Mouse (Mus musculus): ENCODE measurements at regions not wholly inside any gene's neighbourhood (a gene's known extent, or its start where the extent isn't known, plus 50 kb on each side); places are given as distances from the start of the nearest gene placed in this dataset.

GRCm38 (mm10) chr4:99527441-99527840, 128.7 kb upstream of the Foxd3 start:
- Histone ChIP-seq H3K9ac (ENCODE audit: low read depth, low read length) (no peak overlapping the region), H3K4me1 (replicated peaks; ENCODE audit: control insufficient read depth, insufficient read depth, low read length) (no peaks in the 10 kb centered on the region), H3K9me3 (ENCODE audit: control insufficient read depth, low read length) (no peaks in the 10 kb centered on the region), H3K4me2 (replicated peaks; ENCODE audit: low read depth, low read length) (no peak overlapping the region), H3K27me3 (ENCODE audit: control insufficient read depth, insufficient read depth, low read length) (no peaks in the 10 kb centered on the region), H3K27ac (ENCODE audit: low read depth, low read length) (no peak overlapping the region), H3K4me3 (ENCODE audit: low read depth, low read length) (no peak overlapping the region), H3K36me3 (ENCODE audit: control insufficient read depth, insufficient read depth, low read length) (no peaks in the 10 kb centered on the region)
- no peak for ATAC-seq (ENCODE audit: low FRiP score)
- no peak for DNase-seq (ENCODE audit: low spot score)
- 90% methylated on average over 12 of the region's 12 CpGs for WGBS

- Histone ChIP-seq H3K4me2 (replicated peaks; ENCODE audit: low read depth, low read length) (no peak overlapping the region), H3K27me3 (ENCODE audit: control insufficient read depth, insufficient read depth, low read length) (no peaks in the 10 kb centered on the region), H3K9me3 (ENCODE audit: control insufficient read depth, low read length) (no peaks in the 10 kb centered on the region), H3K9ac (ENCODE audit: low read depth, low read length) (no peak overlapping the region), H3K4me3 (ENCODE audit: low read depth, low read length) (no peak overlapping the region), H3K4me1 (replicated peaks; ENCODE audit: control insufficient read depth, insufficient read depth, low read length) (no peaks in the 10 kb centered on the region), H3K36me3 (ENCODE audit: control insufficient read depth, insufficient read depth, low read length) (no peaks in the 10 kb centered on the region), H3K27ac (ENCODE audit: low read depth, low read length) (no peak overlapping the region)
- 86% methylated on average over 6 of the region's 6 CpGs for WGBS
- no peak for DNase-seq (ENCODE audit: low spot score)
- no peak for ATAC-seq (ENCODE audit: low FRiP score)
These were observed 112.1 kb upstream of the Foxd3 start for GRCm38 (mm10) chr4:99544014-99544413.

GRCm38 (mm10) chr4:99545742-99546141, 110.4 kb upstream of the Foxd3 start:
- H3K4me3 ChIP-seq (ENCODE audit: low read depth, low read length): no peak overlapping the region
- ATAC-seq (ENCODE audit: low FRiP score) (no peak), DNase-seq (ENCODE audit: low spot score) (no peak)
- no peaks in the 10 kb centered on the region for H3K4me1 ChIP-seq (replicated peaks; ENCODE audit: control insufficient read depth, insufficient read depth, low read length)
- no peaks in the 10 kb centered on the region for H3K36me3 ChIP-seq (ENCODE audit: control insufficient read depth, insufficient read depth, low read length)
- H3K9me3 ChIP-seq (ENCODE audit: control insufficient read depth, low read length): no peaks in the 10 kb centered on the region
- H3K9ac ChIP-seq (ENCODE audit: low read depth, low read length): no peak overlapping the region
- WGBS: 62% methylated on average over 3 of the region's 3 CpGs
- no peaks in the 10 kb centered on the region for H3K27me3 ChIP-seq (ENCODE audit: control insufficient read depth, insufficient read depth, low read length)
- H3K27ac ChIP-seq (ENCODE audit: low read depth, low read length): no peak overlapping the region
- no peak overlapping the region for H3K4me2 ChIP-seq (replicated peaks; ENCODE audit: low read depth, low read length)

GRCm38 (mm10) chr4:99557963-99558362, 98.1 kb upstream of the Foxd3 start:
- Histone ChIP-seq H3K27ac (ENCODE audit: low read depth, low read length) (no peak overlapping the region), H3K27me3 (ENCODE audit: control insufficient read depth, insufficient read depth, low read length) (peaks cover 9% of the 10 kb centered on the region), H3K4me2 (replicated peaks; ENCODE audit: low read depth, low read length) (no peak overlapping the region), H3K9ac (ENCODE audit: low read depth, low read length) (no peak overlapping the region), H3K4me3 (ENCODE audit: low read depth, low read length) (no peak overlapping the region), H3K36me3 (ENCODE audit: control insufficient read depth, insufficient read depth, low read length) (no peaks in the 10 kb centered on the region), H3K4me1 (replicated peaks; ENCODE audit: control insufficient read depth, insufficient read depth, low read length) (no peaks in the 10 kb centered on the region), H3K9me3 (ENCODE audit: control insufficient read depth, low read length) (no peaks in the 10 kb centered on the region)
- DNase-seq (ENCODE audit: low spot score) (no peak), ATAC-seq (ENCODE audit: low FRiP score) (no peak)
- WGBS: 54% methylated on average over 5 of the region's 5 CpGs

- Histone ChIP-seq H3K27ac (ENCODE audit: low read depth, low read length) (no peak overlapping the region), H3K9me3 (ENCODE audit: control insufficient read depth, low read length) (no peaks in the 10 kb centered on the region), H3K9ac (ENCODE audit: low read depth, low read length) (no peak overlapping the region), H3K36me3 (ENCODE audit: control insufficient read depth, insufficient read depth, low read length) (no peaks in the 10 kb centered on the region), H3K27me3 (ENCODE audit: control insufficient read depth, insufficient read depth, low read length) (peaks cover 9% of the 10 kb centered on the region), H3K4me3 (ENCODE audit: low read depth, low read length) (no peak overlapping the region), H3K4me2 (replicated peaks; ENCODE audit: low read depth, low read length) (no peak overlapping the region), H3K4me1 (replicated peaks; ENCODE audit: control insufficient read depth, insufficient read depth, low read length) (no peaks in the 10 kb centered on the region)
- DNase-seq (ENCODE audit: low spot score) (peak; percentile 19), ATAC-seq (ENCODE audit: low FRiP score) (no peak)
- 42% methylated on average over 8 of the region's 8 CpGs for WGBS
These were observed 95.5 kb upstream of the Foxd3 start for GRCm38 (mm10) chr4:99560604-99561003.

GRCm38 (mm10) chr4:99561506-99561937, 94.6 kb upstream of the Foxd3 start:
- 10% methylated on average over 6 of the region's 6 CpGs for WGBS
- no peak overlapping the region for H3K4me3 ChIP-seq (ENCODE audit: low read depth, low read length)
- no peak overlapping the region for H3K4me2 ChIP-seq (replicated peaks; ENCODE audit: low read depth, low read length)
- no peaks in the 10 kb centered on the region for H3K4me1 ChIP-seq (replicated peaks; ENCODE audit: control insufficient read depth, insufficient read depth, low read length)
- DNase-seq (ENCODE audit: low spot score) (peak; percentile 58), ATAC-seq (ENCODE audit: low FRiP score) (no peak)
- no peaks in the 10 kb centered on the region for H3K9me3 ChIP-seq (ENCODE audit: control insufficient read depth, low read length)
- no peak overlapping the region for H3K27ac ChIP-seq (ENCODE audit: low read depth, low read length)
- H3K9ac ChIP-seq (ENCODE audit: low read depth, low read length): no peak overlapping the region
- H3K27me3 ChIP-seq (ENCODE audit: control insufficient read depth, insufficient read depth, low read length): peaks cover 9% of the 10 kb centered on the region
- H3K36me3 ChIP-seq (ENCODE audit: control insufficient read depth, insufficient read depth, low read length): no peaks in the 10 kb centered on the region

GRCm38 (mm10) chr4:99565401-99565800, 90.7 kb upstream of the Foxd3 start:
- Histone ChIP-seq H3K27ac (ENCODE audit: low read depth, low read length) (no peak overlapping the region), H3K4me2 (replicated peaks; ENCODE audit: low read depth, low read length) (no peak overlapping the region), H3K4me3 (ENCODE audit: low read depth, low read length) (no peak overlapping the region), H3K36me3 (ENCODE audit: control insufficient read depth, insufficient read depth, low read length) (no peaks in the 10 kb centered on the region), H3K4me1 (replicated peaks; ENCODE audit: control insufficient read depth, insufficient read depth, low read length) (no peaks in the 10 kb centered on the region), H3K27me3 (ENCODE audit: control insufficient read depth, insufficient read depth, low read length) (peaks cover 10% of the 10 kb centered on the region), H3K9me3 (ENCODE audit: control insufficient read depth, low read length) (no peaks in the 10 kb centered on the region; the same call in 1 of the 2 replicates), H3K9ac (ENCODE audit: low read depth, low read length) (no peak overlapping the region)
- no peak for ATAC-seq (ENCODE audit: low FRiP score)
- no peak for DNase-seq (ENCODE audit: low spot score)
- WGBS: 91% methylated on average over 9 of the region's 9 CpGs

- Histone ChIP-seq H3K27ac (ENCODE audit: low read depth, low read length) (peak overlapping the region; percentile 47; the same call in 1 of the 2 replicates), H3K9ac (ENCODE audit: low read depth, low read length) (peak overlapping the region; percentile 53)
- WGBS: 1% methylated on average over 33 of the region's 33 CpGs
These were observed 83.1 kb upstream of the Foxd3 start for GRCm38 (mm10) chr4:99572841-99573642.

GRCm38 (mm10) chr4:99574021-99574531, 82.0 kb upstream of the Foxd3 start:
- ATAC-seq (ENCODE audit: low FRiP score) (peak; percentile 91), DNase-seq (ENCODE audit: low spot score) (peak; percentile 72)
- no peak overlapping the region for H3K4me3 ChIP-seq (ENCODE audit: low read depth, low read length)
- H3K4me1 ChIP-seq (replicated peaks; ENCODE audit: control insufficient read depth, insufficient read depth, low read length): peaks cover 6% of the 10 kb centered on the region; the same call in 1 of the 2 replicates
- H3K9ac ChIP-seq (ENCODE audit: low read depth, low read length): no peak overlapping the region
- H3K27me3 ChIP-seq (ENCODE audit: control insufficient read depth, insufficient read depth, low read length): peaks cover 39% of the 10 kb centered on the region
- H3K27ac ChIP-seq (ENCODE audit: low read depth, low read length): no peak overlapping the region
- no peak overlapping the region for H3K4me2 ChIP-seq (replicated peaks; ENCODE audit: low read depth, low read length)
- WGBS: 22% methylated on average over 11 of the region's 11 CpGs
- H3K9me3 ChIP-seq (ENCODE audit: control insufficient read depth, low read length): no peaks in the 10 kb centered on the region
- H3K36me3 ChIP-seq (ENCODE audit: control insufficient read depth, insufficient read depth, low read length): no peaks in the 10 kb centered on the region

More at GRCm38 (mm10) chr4:99572841-99573642, 83.1 kb upstream of the Foxd3 start:
- DNase-seq (ENCODE audit: low spot score): peak; percentile 62
- ATAC-seq (ENCODE audit: low FRiP score): 0 out of 2 replicates have a peak, but pooled peaks have one; percentile 13
- Histone ChIP-seq H3K4me3 (ENCODE audit: low read depth, low read length) (peak overlapping the region; percentile 26), H3K36me3 (ENCODE audit: control insufficient read depth, insufficient read depth, low read length) (no peaks in the 10 kb centered on the region), H3K27me3 (ENCODE audit: control insufficient read depth, insufficient read depth, low read length) (peaks cover 34% of the 10 kb centered on the region), H3K4me1 (replicated peaks; ENCODE audit: control insufficient read depth, insufficient read depth, low read length) (peaks cover 6% of the 10 kb centered on the region; the same call in 1 of the 2 replicates), H3K4me2 (replicated peaks; ENCODE audit: low read depth, low read length) (peak overlapping the region; percentile 53), H3K9me3 (ENCODE audit: control insufficient read depth, low read length) (no peaks in the 10 kb centered on the region; the same call in 1 of the 2 replicates)

Data from hindbrain, embryonic 11.5 days (tissue).